ENCODE assay signal across 11 mouse cellular contexts in genomic region chr11:98731134-98731533, GRCm38 (mm10). TPM values are rescaled to one million over a fixed set of nuclear protein-coding genes. Genes with fewer than 3 reads are reported as not detected.
DNase-seq lines count a peak whose midpoint lies in the region; ATAC-seq lines count a peak whose summit lies in the region.
"Had no signal": no experiment of that assay in that cellular context is flagged by ENCODE, and none has a peak within 500 bp of the region (broad histone marks: within the 10 kb centered on the region; RNA-seq: fewer than 3 reads in every experiment).

No protein-coding gene starts in this region.

- peak; percentile 32; the same call in 1 of the 2 replicates for ATAC-seq in lung, embryonic 15.5 days (ENCODE audit: borderline replicate concordance, extremely low read depth, low FRiP score, low TSS enrichment)
- ATAC-seq in liver, embryonic 11.5 days (replicated peaks; ENCODE audit: low FRiP score), result no peak

- no peak overlapping the region for H3K4me2 ChIP-seq in lung, embryonic 15.5 days
- no peak overlapping the region for H3K4me2 ChIP-seq in liver, embryonic 11.5 days
- H3K4me2 ChIP-seq: heart, embryonic 13.5 days had no signal

- no peak overlapping the region for H3K9ac ChIP-seq in lung, embryonic 15.5 days
- H3K9ac ChIP-seq in liver, embryonic 11.5 days (ENCODE audit: low read depth, low read length), result no peak overlapping the region
- H3K9ac ChIP-seq: heart, embryonic 13.5 days; liver, embryonic 14.5 days had no signal

- 38% methylated on average over 5 of the region's 5 CpGs for WGBS in lung, embryonic 15.5 days
- WGBS in liver, embryonic 11.5 days, result 61% methylated on average over 5 of the region's 5 CpGs

- no peak overlapping the region for H3K4me3 ChIP-seq in lung, embryonic 15.5 days
- H3K4me3 ChIP-seq in liver, embryonic 11.5 days (ENCODE audit: low read depth, low read length), result no peak overlapping the region
- H3K4me3 ChIP-seq: heart, embryonic 13.5 days had no signal

- H3K4me1 ChIP-seq in lung, embryonic 15.5 days, result peaks cover 15% of the 10 kb centered on the region
- H3K4me1 ChIP-seq in liver, embryonic 11.5 days (replicated peaks; ENCODE audit: control insufficient read depth, insufficient read depth, low read length), result 0 out of 2 replicates have a peak, but pooled peaks cover 2% of the 10 kb centered on the region

- H3K27me3 ChIP-seq in lung, embryonic 15.5 days, result no peaks in the 10 kb centered on the region
- no peaks in the 10 kb centered on the region; the same call in 1 of the 2 replicates for H3K27me3 ChIP-seq in liver, embryonic 11.5 days (replicated peaks; ENCODE audit: control insufficient read depth, insufficient read depth, low read length)
- H3K27me3 ChIP-seq: heart, embryonic 13.5 days had no signal

- H3K36me3 ChIP-seq in lung, embryonic 15.5 days, result peaks cover 15% of the 10 kb centered on the region
- H3K36me3 ChIP-seq in liver, embryonic 11.5 days (ENCODE audit: control insufficient read depth, insufficient read depth, low read length), result no peaks in the 10 kb centered on the region

- peak overlapping the region; percentile 29; the same call in 1 of the 2 replicates for H3K27ac ChIP-seq in lung, embryonic 15.5 days
- no peak overlapping the region for H3K27ac ChIP-seq in liver, embryonic 11.5 days (ENCODE audit: low read depth, low read length)
- H3K27ac ChIP-seq: heart, embryonic 13.5 days; liver, embryonic 14.5 days had no signal

- H3K9me3 ChIP-seq in lung, embryonic 15.5 days, result 0 out of 2 replicates have a peak, but pooled peaks cover 4% of the 10 kb centered on the region
- H3K9me3 ChIP-seq in liver, embryonic 11.5 days (ENCODE audit: control insufficient read depth, low read length), result no peaks in the 10 kb centered on the region; the same call in 1 of the 2 replicates

- DNase-seq in adrenal gland, adult (ENCODE audit: inconsistent age in 2 of 2, low spot score in 1 of 2), result peak; percentile 53 to 81
- DNase-seq in adrenal gland, adult 18-20 months (ENCODE audit: low spot score in 2 of 2), result no peak
- DNase-seq in lung, postnatal 36 days, result no peak
- peak; percentile 78 to 85 for DNase-seq in frontal cortex, postnatal 36 days (ENCODE audit: low spot score in 2 of 2)
- DNase-seq in right cerebral cortex, postnatal 10 days (ENCODE audit: low spot score in 2 of 2), result peak; percentile 78 to 83
- DNase-seq in embryo, embryonic 10.5 days (ENCODE audit: low spot score), result no peak
- no peak for DNase-seq in liver, embryonic 11.5 days (ENCODE audit: low spot score)

RNA-seq across cellular contexts. Expression of gene Med24, which starts 1.9 kb away (rescaled TPM):
- total RNA-seq in adrenal gland, adult 18-20 months (2021), result 10 to 100 TPM; 46.1 to 49.2 TPM
- polyA plus RNA-seq in lung, embryonic 15.5 days (2015; fragmentation: Nextera tagmentation; extraction: Ambion mirVana), result 51.9 and 53.0 TPM in 2 replicates
- 61.9 and 63.6 TPM in 2 replicates for polyA plus RNA-seq in liver, embryonic 11.5 days (2014; fragmentation: Nextera tagmentation; extraction: Ambion mirVana)

RNA-seq across cellular contexts. Expression of gene Thra, which starts 9.3 kb away (rescaled TPM):
- 10 to 100 TPM; 90.2 to 91.0 TPM for total RNA-seq in adrenal gland, adult 18-20 months (2021)
- 35.6 and 35.8 TPM in 2 replicates for polyA plus RNA-seq in lung, embryonic 15.5 days (2015; fragmentation: Nextera tagmentation; extraction: Ambion mirVana)
- polyA plus RNA-seq in liver, embryonic 11.5 days (2014; fragmentation: Nextera tagmentation; extraction: Ambion mirVana), result 26.6 and 31.6 TPM in 2 replicates

RNA-seq across cellular contexts. Expression of gene Csf3, which starts 30.1 kb away (rescaled TPM):
- total RNA-seq in adrenal gland, adult 18-20 months (2021), result not detected
- polyA plus RNA-seq in lung, embryonic 15.5 days (2015; fragmentation: Nextera tagmentation; extraction: Ambion mirVana), result not detected in 2 replicates
- not detected in 2 replicates for polyA plus RNA-seq in liver, embryonic 11.5 days (2014; fragmentation: Nextera tagmentation; extraction: Ambion mirVana)
- polyA plus RNA-seq: heart, embryonic 13.5 days; liver, embryonic 14.5 days; stomach, embryonic 14.5 days had no signal

RNA-seq across cellular contexts. Expression of gene Nr1d1, which starts 44.0 kb away (rescaled TPM):
- total RNA-seq in adrenal gland, adult 18-20 months (2021), result 100 to 1,000 TPM; 226 to 232 TPM
- polyA plus RNA-seq in lung, embryonic 15.5 days (2015; fragmentation: Nextera tagmentation; extraction: Ambion mirVana), result 1.0 and 1.5 TPM in 2 replicates
- 2.1 and 2.7 TPM in 2 replicates for polyA plus RNA-seq in liver, embryonic 11.5 days (2014; fragmentation: Nextera tagmentation; extraction: Ambion mirVana)

RNA-seq across cellular contexts. Expression of gene Psmd3, which starts 48.8 kb away (rescaled TPM):
- total RNA-seq in adrenal gland, adult 18-20 months (2021), result 100 to 1,000 TPM; 114 to 118 TPM
- polyA plus RNA-seq in lung, embryonic 15.5 days (2015; fragmentation: Nextera tagmentation; extraction: Ambion mirVana), result 211 and 214 TPM in 2 replicates
- 201 and 207 TPM in 2 replicates for polyA plus RNA-seq in liver, embryonic 11.5 days (2014; fragmentation: Nextera tagmentation; extraction: Ambion mirVana)

Comparison
In these comparisons a context has a peak if more than half of its experiments do, and no peak if none do; other contexts are left out.
1. DNase-seq: peak in adrenal gland, adult (2 of 2), frontal cortex, postnatal 36 days (2 of 2) and right cerebral cortex, postnatal 10 days (2 of 2); none in adrenal gland, adult 18-20 months (0 of 2), lung, postnatal 36 days (single experiment), embryo, embryonic 10.5 days (single experiment) and liver, embryonic 11.5 days (single experiment).